Mouse (Mus musculus): ENCODE data around the gene Pgap2. TPM values are rescaled to one million over a fixed set of nuclear protein-coding genes. Genes with fewer than 3 reads are reported as not detected.
A peak's percentile ranks its signal among the peaks of the same experiment; 100 is the strongest.
"Not testable (repeated sequence)": the region's sequence is repeated elsewhere in the genome, so short reads cannot be mapped to it uniquely, and the experiment has no call there.

Gene Pgap2
- polyA plus RNA-seq, 1 experiment from 2014 or later = 47.9 TPM

GRCm38 (mm10) chr7:102256636-102257035 is 46.6 kb downstream of the Pgap2 start:
- Histone ChIP-seq H3K27ac (replicated peaks; ENCODE audit: low read depth, low read length) (no peak overlapping the region), H3K27me3 (ENCODE audit: control insufficient read depth, insufficient read depth, low read length) (no peaks in the 10 kb centered on the region), H3K4me3 (replicated peaks; ENCODE audit: low read depth, low read length) (no peak overlapping the region), H3K4me2 (ENCODE audit: low read length) (no peak overlapping the region), H3K36me3 (ENCODE audit: control insufficient read depth, insufficient read depth, low read length) (no peaks in the 10 kb centered on the region), H3K9ac (replicated peaks; ENCODE audit: low read length) (no peak overlapping the region), H3K9me3 (ENCODE audit: control insufficient read depth, low read length) (no peaks in the 10 kb centered on the region), H3K4me1 (ENCODE audit: control insufficient read depth, insufficient read depth, low read length) (no peaks in the 10 kb centered on the region)
- WGBS = 84% methylated on average over 3 of the region's 3 CpGs
- ATAC-seq (ENCODE audit: low FRiP score, low TSS enrichment) = no peak
- no peak for DNase-seq

- no peak overlapping the region for H3K4me2 ChIP-seq (ENCODE audit: low read length)
- peak; percentile 57 for ATAC-seq (ENCODE audit: low FRiP score, low TSS enrichment)
- no peak overlapping the region for H3K4me3 ChIP-seq (replicated peaks; ENCODE audit: low read depth, low read length)
- H3K9me3 ChIP-seq (ENCODE audit: control insufficient read depth, low read length) = no peaks in the 10 kb centered on the region
- no peaks in the 10 kb centered on the region for H3K4me1 ChIP-seq (ENCODE audit: control insufficient read depth, insufficient read depth, low read length)
- H3K27me3 ChIP-seq (ENCODE audit: control insufficient read depth, insufficient read depth, low read length) = no peaks in the 10 kb centered on the region
- WGBS = 19% methylated on average over 4 of the region's 4 CpGs
- no peak overlapping the region for H3K27ac ChIP-seq (replicated peaks; ENCODE audit: low read depth, low read length)
- no peaks in the 10 kb centered on the region for H3K36me3 ChIP-seq (ENCODE audit: control insufficient read depth, insufficient read depth, low read length)
- DNase-seq = peak; percentile 87
- no peak overlapping the region for H3K9ac ChIP-seq (replicated peaks; ENCODE audit: low read length)
Observed at GRCm38 (mm10) chr7:102258189-102258588, 48.2 kb downstream of the Pgap2 start.

- Histone ChIP-seq H3K36me3 (ENCODE audit: control insufficient read depth, insufficient read depth, low read length) (no peaks in the 10 kb centered on the region), H3K9ac (replicated peaks; ENCODE audit: low read length) (no peak overlapping the region), H3K9me3 (ENCODE audit: control insufficient read depth, low read length) (no peaks in the 10 kb centered on the region), H3K4me3 (replicated peaks; ENCODE audit: low read depth, low read length) (no peak overlapping the region), H3K27ac (replicated peaks; ENCODE audit: low read depth, low read length) (no peak overlapping the region), H3K27me3 (ENCODE audit: control insufficient read depth, insufficient read depth, low read length) (no peaks in the 10 kb centered on the region), H3K4me1 (ENCODE audit: control insufficient read depth, insufficient read depth, low read length) (no peaks in the 10 kb centered on the region), H3K4me2 (ENCODE audit: low read length) (no peak overlapping the region)
- WGBS = 83% methylated on average over 3 of the region's 3 CpGs
- ATAC-seq (ENCODE audit: low FRiP score, low TSS enrichment) = no peak
- no peak for DNase-seq
Observed at GRCm38 (mm10) chr7:102258753-102259152, 48.7 kb downstream of the Pgap2 start.

- ATAC-seq (ENCODE audit: low FRiP score, low TSS enrichment) (no peak), DNase-seq (no peak)
- Histone ChIP-seq H3K9me3 (ENCODE audit: control insufficient read depth, low read length) (no peaks in the 10 kb centered on the region), H3K36me3 (ENCODE audit: control insufficient read depth, insufficient read depth, low read length) (no peaks in the 10 kb centered on the region), H3K4me3 (replicated peaks; ENCODE audit: low read depth, low read length) (no peak overlapping the region), H3K27me3 (ENCODE audit: control insufficient read depth, insufficient read depth, low read length) (no peaks in the 10 kb centered on the region), H3K4me1 (ENCODE audit: control insufficient read depth, insufficient read depth, low read length) (no peaks in the 10 kb centered on the region), H3K9ac (replicated peaks; ENCODE audit: low read length) (no peak overlapping the region), H3K4me2 (ENCODE audit: low read length) (no peak overlapping the region), H3K27ac (replicated peaks; ENCODE audit: low read depth, low read length) (no peak overlapping the region)
- WGBS = 86% methylated on average over 10 of the region's 10 CpGs
Observed at GRCm38 (mm10) chr7:102259716-102260479, 49.9 kb downstream of the Pgap2 start.

- Histone ChIP-seq H3K27ac (replicated peaks; ENCODE audit: low read depth, low read length) (no peak overlapping the region), H3K36me3 (ENCODE audit: control insufficient read depth, insufficient read depth, low read length) (no peaks in the 10 kb centered on the region), H3K4me1 (ENCODE audit: control insufficient read depth, insufficient read depth, low read length) (no peaks in the 10 kb centered on the region), H3K9me3 (ENCODE audit: control insufficient read depth, low read length) (no peaks in the 10 kb centered on the region), H3K27me3 (ENCODE audit: control insufficient read depth, insufficient read depth, low read length) (no peaks in the 10 kb centered on the region), H3K4me3 (replicated peaks; ENCODE audit: low read depth, low read length) (no peak overlapping the region), H3K9ac (replicated peaks; ENCODE audit: low read length) (no peak overlapping the region), H3K4me2 (ENCODE audit: low read length) (no peak overlapping the region)
- WGBS = 92% methylated on average over 1 of the region's 1 CpGs
- DNase-seq (no peak), ATAC-seq (ENCODE audit: low FRiP score, low TSS enrichment) (no peak)
Observed at GRCm38 (mm10) chr7:102260518-102260917, 50.5 kb downstream of the Pgap2 start.

GRCm38 (mm10) chr7:102263020-102263419 is 53.0 kb downstream of the Pgap2 start:
- ATAC-seq (ENCODE audit: low FRiP score, low TSS enrichment) (no peak), DNase-seq (no peak)
- Histone ChIP-seq H3K4me3 (replicated peaks; ENCODE audit: low read depth, low read length) (no peak overlapping the region), H3K9me3 (ENCODE audit: control insufficient read depth, low read length) (no peaks in the 10 kb centered on the region), H3K27me3 (ENCODE audit: control insufficient read depth, insufficient read depth, low read length) (no peaks in the 10 kb centered on the region), H3K36me3 (ENCODE audit: control insufficient read depth, insufficient read depth, low read length) (no peaks in the 10 kb centered on the region), H3K4me2 (ENCODE audit: low read length) (no peak overlapping the region), H3K4me1 (ENCODE audit: control insufficient read depth, insufficient read depth, low read length) (no peaks in the 10 kb centered on the region), H3K9ac (replicated peaks; ENCODE audit: low read length) (no peak overlapping the region), H3K27ac (replicated peaks; ENCODE audit: low read depth, low read length) (no peak overlapping the region)
- 83% methylated on average over 2 of the region's 2 CpGs for WGBS

- DNase-seq; ATAC-seq (ENCODE audit: low FRiP score, low TSS enrichment); H3K27me3 ChIP-seq (ENCODE audit: control insufficient read depth, insufficient read depth, low read length); H3K27ac ChIP-seq (replicated peaks; ENCODE audit: low read depth, low read length); H3K4me2 ChIP-seq (ENCODE audit: low read length); H3K4me1 ChIP-seq (ENCODE audit: control insufficient read depth, insufficient read depth, low read length); H3K4me3 ChIP-seq (replicated peaks; ENCODE audit: low read depth, low read length); H3K36me3 ChIP-seq (ENCODE audit: control insufficient read depth, insufficient read depth, low read length); H3K9ac ChIP-seq (replicated peaks; ENCODE audit: low read length); H3K9me3 ChIP-seq (ENCODE audit: control insufficient read depth, low read length): not testable (repeated sequence)
- 92% methylated on average over 10 of the region's 10 CpGs for WGBS
Observed at GRCm38 (mm10) chr7:102266021-102266400, 56.0 kb downstream of the Pgap2 start.

- H3K4me3 ChIP-seq (replicated peaks; ENCODE audit: low read depth, low read length) = no peak overlapping the region
- ATAC-seq (ENCODE audit: low FRiP score, low TSS enrichment) = peak; percentile 41
Observed at GRCm38 (mm10) chr7:102266401-102267042, 56.5 kb downstream of the Pgap2 start.

More at GRCm38 (mm10) chr7:102266401-102267042, 56.5 kb downstream of the Pgap2 start:
- no peaks in the 10 kb centered on the region for H3K36me3 ChIP-seq (ENCODE audit: control insufficient read depth, insufficient read depth, low read length)
- no peak overlapping the region for H3K27ac ChIP-seq (replicated peaks; ENCODE audit: low read depth, low read length)
- H3K27me3 ChIP-seq (ENCODE audit: control insufficient read depth, insufficient read depth, low read length) = 0 out of 2 replicates have a peak, but pooled peaks cover 4% of the 10 kb centered on the region
- H3K9me3 ChIP-seq (ENCODE audit: control insufficient read depth, low read length) = no peaks in the 10 kb centered on the region
- 55% methylated on average over 14 of the region's 14 CpGs for WGBS
- no peak for DNase-seq
- peak overlapping the region; percentile 96 for H3K4me2 ChIP-seq (ENCODE audit: low read length)
- no peak overlapping the region for H3K9ac ChIP-seq (replicated peaks; ENCODE audit: low read length)
- H3K4me1 ChIP-seq (ENCODE audit: control insufficient read depth, insufficient read depth, low read length) = peaks cover 6% of the 10 kb centered on the region

Data from midbrain, embryonic 14.5 days (tissue).